Mouse (Mus musculus): Measurements from ENCODE around the gene Csgalnact2. TPM values are rescaled to one million over a fixed set of nuclear protein-coding genes. Genes with fewer than 3 reads are reported as not detected.

Gene Csgalnact2
- polyA plus RNA-seq, 2 experiments from 2014 or later = 7.6 to 8.1 TPM

GRCm38 (mm10) chr6:118071416-118071815 is 67.5 kb downstream of the Csgalnact2 start:
- ATAC-seq = no peak

- ATAC-seq = no peak
These were observed 68.0 kb downstream of the Csgalnact2 start for GRCm38 (mm10) chr6:118071013-118071350.

DNA sequence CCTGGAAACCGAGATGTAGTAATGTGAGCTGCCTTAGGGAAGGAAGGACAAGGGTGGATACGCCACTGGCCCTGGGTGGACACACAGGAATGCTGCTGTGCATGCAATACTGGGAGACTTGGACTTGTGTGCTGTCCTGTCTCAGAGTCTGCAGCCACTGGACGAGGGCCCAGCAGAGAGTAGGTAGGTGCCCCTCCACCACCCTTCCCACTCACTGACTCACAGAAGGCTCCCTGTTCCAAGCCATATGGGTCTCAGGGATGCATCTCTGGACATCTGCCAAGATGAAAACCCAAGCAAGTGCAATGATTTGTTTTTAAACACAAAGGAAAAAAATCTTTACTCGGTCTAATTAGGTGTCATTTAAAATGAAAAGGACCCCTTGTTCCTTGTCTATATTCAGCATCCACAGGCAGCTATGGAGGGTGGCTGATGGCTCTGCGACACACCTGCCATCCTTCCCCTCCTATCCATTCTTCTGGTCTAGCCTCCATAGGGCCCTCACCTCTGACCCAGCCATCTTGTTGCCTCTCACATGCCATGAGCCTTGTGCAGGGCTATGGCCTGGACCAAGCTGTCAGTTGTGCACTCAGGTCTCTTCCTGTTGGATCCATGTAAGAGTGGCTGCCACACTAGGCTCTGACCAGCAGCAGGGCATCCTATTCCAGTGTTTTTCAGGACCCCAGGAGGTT is 68.5 kb downstream of the Csgalnact2 start:
- no peak for ATAC-seq

DNA sequence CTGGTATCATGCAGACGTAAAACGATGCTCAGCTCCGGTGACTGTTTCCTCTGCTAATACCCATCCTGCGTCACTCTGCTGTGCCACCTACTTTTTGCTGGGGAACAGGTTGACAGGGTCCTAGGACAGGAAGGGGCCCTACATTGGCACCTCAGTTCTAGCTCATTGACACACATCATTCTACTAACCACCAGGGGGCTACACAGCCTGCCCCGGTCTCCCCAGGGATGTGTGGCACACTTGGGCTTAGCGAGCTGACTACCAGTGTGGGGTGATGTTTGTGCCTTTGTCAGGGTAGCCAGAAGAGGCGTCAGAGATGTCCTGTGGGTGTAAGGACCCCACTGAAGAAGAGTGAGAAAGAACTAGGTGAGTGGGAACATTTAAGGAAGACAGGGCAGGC is 71.2 kb downstream of the Csgalnact2 start:
- peak; percentile 30 for ATAC-seq

GRCm38 (mm10) chr6:118066199-118067081 is 72.5 kb downstream of the Csgalnact2 start:
- peak; percentile 67 for ATAC-seq

DNA sequence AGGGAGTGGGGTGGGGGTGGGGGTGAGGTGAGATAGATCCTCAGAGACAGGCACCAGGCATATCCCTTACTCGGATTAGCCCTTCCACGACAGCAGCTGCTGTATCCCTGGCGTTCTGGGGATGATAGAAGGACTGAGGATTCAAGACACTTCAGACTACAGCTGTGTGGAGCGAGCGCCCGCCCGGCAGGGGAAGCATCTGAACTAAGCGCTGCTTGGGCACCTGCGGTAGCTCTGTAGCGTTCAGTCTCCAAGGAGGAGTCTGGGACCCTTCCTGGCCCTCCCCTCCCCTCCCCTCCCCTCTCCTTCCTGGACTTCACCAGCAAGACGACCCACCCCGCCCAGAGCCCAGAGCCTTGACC is 73.1 kb downstream of the Csgalnact2 start:
- ATAC-seq = no peak

- no peak for ATAC-seq
These were observed 73.9 kb downstream of the Csgalnact2 start for GRCm38 (mm10) chr6:118064968-118065530.

- no peak for ATAC-seq
These were observed 75.7 kb downstream of the Csgalnact2 start for GRCm38 (mm10) chr6:118063266-118063665.

DNA sequence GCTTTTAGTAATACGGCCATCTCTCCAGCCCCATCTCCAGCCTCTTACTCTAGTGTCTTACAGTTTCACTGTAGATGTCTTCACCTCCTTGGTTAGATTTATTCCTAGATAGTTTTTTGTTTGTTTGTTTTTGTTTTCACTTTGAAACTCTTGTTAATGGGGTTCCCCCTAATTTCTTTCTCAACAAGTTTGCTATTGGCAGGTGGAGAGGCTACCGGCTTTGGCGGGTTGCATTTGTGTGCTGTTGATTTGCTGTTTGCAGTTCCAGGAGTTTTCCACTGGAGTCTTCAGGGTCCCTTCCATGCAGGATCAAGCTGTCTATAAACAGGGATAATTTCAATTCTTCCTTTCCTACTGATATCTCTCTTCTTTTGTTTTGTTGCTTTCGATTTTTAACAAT is 77.7 kb downstream of the Csgalnact2 start:
- no peak for ATAC-seq

Other genes with a start within 250 kb of the Csgalnact2 start
- gene Hnrnpf, start 238.8 kb downstream of the Csgalnact2 start, polyA plus RNA-seq (2017; shearing (Covaris generic)) = 100 to 1,000 TPM; 807 to 897 TPM
- 1 to 10 TPM; 2.3 to 7.0 TPM for gene Fxyd4, start 201.4 kb downstream of the Csgalnact2 start, polyA plus RNA-seq (2017; shearing (Covaris generic))
- 1 to 10 TPM; 2.3 to 4.0 TPM for gene Rasgef1a, start 127.7 kb downstream of the Csgalnact2 start, polyA plus RNA-seq (2017; shearing (Covaris generic))
- under 1 TPM; 0.17 to 0.44 TPM for gene Ret, start 58.6 kb upstream of the Csgalnact2 start, polyA plus RNA-seq (2017; shearing (Covaris generic))

All from activated CD4-positive, CD25-positive, alpha-beta regulatory T cell, adult 4 months (primary cell).